Mouse (Mus musculus): ENCODE results near the gene Myh10. TPM values are rescaled to one million over a fixed set of nuclear protein-coding genes. Genes with fewer than 3 reads are reported as not detected.

Gene Myh10
- total and polyA plus RNA-seq, 3 experiments, result 0.38 to 2.7 (median 0.62) TPM

DNA sequence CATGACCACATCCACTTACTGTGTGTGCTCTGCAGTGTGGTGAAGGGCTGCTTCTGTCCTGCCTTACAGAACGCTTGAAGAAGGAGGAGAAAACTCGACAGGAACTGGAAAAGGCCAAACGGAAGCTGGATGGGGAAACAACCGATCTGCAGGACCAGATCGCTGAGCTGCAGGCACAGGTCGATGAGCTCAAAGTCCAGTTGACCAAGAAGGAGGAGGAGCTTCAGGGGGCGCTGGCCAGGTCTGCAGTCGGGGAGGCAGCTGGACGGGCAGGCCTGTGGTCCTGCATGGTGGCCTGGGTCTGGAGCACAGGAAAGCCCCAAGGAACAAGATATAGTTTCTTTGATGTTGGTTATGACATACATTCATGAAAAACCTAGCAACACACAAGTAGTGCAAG lies 100.4 kb downstream of the Myh10 start:
- no peak for DNase-seq (ENCODE audit: extremely low read depth)
- Histone ChIP-seq H3K27me3 (replicated peaks) (no peaks in the 10 kb centered on the region), H3K4me1 (ENCODE audit: control insufficient read depth in 1 of 2, insufficient read depth in 2 of 2) (0 out of 4 replicates have a peak, but pooled peaks cover 0 to 2% of the 10 kb centered on the region in 2 experiments), H3K27ac (ENCODE audit: insufficient read depth, low read depth) (no peak overlapping the region), H3K4me3 (replicated peaks in 1 of 3; ENCODE audit: low read depth in 2 of 3, low read length in 2 of 3, poor library complexity in 1 of 3) (no peak overlapping the region), H3K9me3 (replicated peaks; ENCODE audit: low read length) (no peaks in the 10 kb centered on the region), H3K4me2 (ENCODE audit: insufficient read depth, low read depth, poor library complexity, severe bottlenecking) (no peak overlapping the region), H3K9ac (ENCODE audit: insufficient read depth, low read depth) (no peak overlapping the region), H3K36me3 (replicated peaks in 1 of 2; ENCODE audit: control insufficient read depth in 1 of 2, insufficient read depth in 1 of 2, low read length in 1 of 2) (peaks cover 0 to 3% of the 10 kb centered on the region in 2 experiments), H3K79me2 (replicated peaks; ENCODE audit: control insufficient read depth, extremely low read depth, insufficient read depth, poor library complexity, severe bottlenecking) (no peaks in the 10 kb centered on the region)
- dilution Hi-C loops (cut with MboI; ENCODE audit: extremely low pct_ligation_motif_present, extremely low pct_unique_long_range_greater_than_20kb, low sequenced_read_pairs) (no loop called here), in situ Hi-C loops (cut with MboI; ENCODE audit: low pct_ligation_motif_present, low pct_unique_long_range_greater_than_20kb, low sequenced_read_pairs) (no loop called here)
- TF ChIP-seq JUND (conservative IDR thresholded peaks at IDR 0.05; ENCODE audit: low read depth, low read length) (no peak), TBP (conservative IDR thresholded peaks at IDR 0.05; ENCODE audit: low read depth, low read length) (no peak), MEF2A (IDR thresholded peaks at IDR 0.05; ENCODE audit: borderline replicate concordance, low read depth, low read length) (no peak), ELF1 (IDR thresholded peaks at IDR 0.05; ENCODE audit: low read depth, low read length) (no peak), IRF4 (IDR thresholded peaks at IDR 0.05; ENCODE audit: low read depth, low read length) (no peak), RCOR1 (conservative IDR thresholded peaks at IDR 0.05; ENCODE audit: low read depth, low read length) (no peak), MAX (IDR thresholded peaks at IDR 0.05; ENCODE audit: low read length) (no peak), UBTF (IDR thresholded peaks at IDR 0.05; ENCODE audit: low read depth, low read length) (no peak), CHD2 (IDR thresholded peaks at IDR 0.05; ENCODE audit: low read length) (no peak), USF1 (IDR thresholded peaks at IDR 0.05; ENCODE audit: low read depth, low read length) (no peak)

DNA sequence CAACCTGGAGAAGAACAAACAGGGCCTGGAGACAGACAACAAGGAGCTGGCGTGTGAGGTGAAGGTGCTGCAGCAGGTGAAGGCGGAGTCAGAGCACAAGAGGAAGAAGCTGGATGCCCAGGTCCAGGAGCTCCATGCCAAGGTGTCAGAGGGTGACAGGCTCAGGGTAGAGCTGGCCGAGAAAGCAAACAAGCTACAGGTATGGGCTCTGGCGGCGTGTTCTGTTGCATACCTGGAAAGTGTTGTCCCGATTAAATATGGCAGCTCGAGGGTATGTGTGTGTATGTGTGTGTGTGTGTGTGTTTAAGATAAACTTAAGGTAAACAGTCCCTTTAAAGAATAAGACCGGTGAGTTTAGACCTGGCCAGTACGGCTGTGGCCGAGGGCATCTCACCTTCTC lies 106.9 kb downstream of the Myh10 start:
- H3K4me2 ChIP-seq (ENCODE audit: insufficient read depth, low read depth, poor library complexity, severe bottlenecking), result no peak overlapping the region
- no peak overlapping the region for H3K4me3 ChIP-seq (replicated peaks in 1 of 3; ENCODE audit: low read depth in 2 of 3, low read length in 2 of 3, poor library complexity in 1 of 3)
- H3K79me2 ChIP-seq (replicated peaks; ENCODE audit: control insufficient read depth, extremely low read depth, insufficient read depth, poor library complexity, severe bottlenecking), result no peaks in the 10 kb centered on the region
- H3K4me1 ChIP-seq (ENCODE audit: control insufficient read depth in 1 of 2, insufficient read depth in 2 of 2), result 0 out of 4 replicates have a peak, but pooled peaks cover 0 to 2% of the 10 kb centered on the region in 2 experiments
- in situ Hi-C loops (cut with MboI; ENCODE audit: low pct_ligation_motif_present, low pct_unique_long_range_greater_than_20kb, low sequenced_read_pairs), result no loop called here
- H3K36me3 ChIP-seq (replicated peaks in 1 of 2; ENCODE audit: control insufficient read depth in 1 of 2, insufficient read depth in 1 of 2, low read length in 1 of 2), result peaks cover 0 to 10% of the 10 kb centered on the region in 2 experiments
- no peaks in the 10 kb centered on the region for H3K9me3 ChIP-seq (replicated peaks; ENCODE audit: low read length)
- H3K27me3 ChIP-seq (replicated peaks), result no peaks in the 10 kb centered on the region
- no peak overlapping the region for H3K9ac ChIP-seq (ENCODE audit: insufficient read depth, low read depth)
- dilution Hi-C loops (cut with MboI; ENCODE audit: extremely low pct_ligation_motif_present, extremely low pct_unique_long_range_greater_than_20kb, low sequenced_read_pairs), result no loop called here
- no peak for DNase-seq (ENCODE audit: extremely low read depth)
- TF ChIP-seq HCFC1 (IDR thresholded peaks at IDR 0.05; ENCODE audit: low read depth, low read length) (no peak), SIN3A (IDR thresholded peaks at IDR 0.05; ENCODE audit: low read length) (no peak), E2F4 (IDR thresholded peaks at IDR 0.05; ENCODE audit: insufficient replicate concordance, low read depth, low read length) (no peak), JUN (IDR thresholded peaks at IDR 0.05; ENCODE audit: insufficient read depth, low read depth, low read length) (no peak), ETS1 (conservative IDR thresholded peaks at IDR 0.05; ENCODE audit: low read depth, low read length) (no peak), IRF4 (IDR thresholded peaks at IDR 0.05; ENCODE audit: low read depth, low read length) (no peak), ELF1 (IDR thresholded peaks at IDR 0.05; ENCODE audit: low read depth, low read length) (no peak), MAFK (IDR thresholded peaks at IDR 0.05; ENCODE audit: insufficient replicate concordance, low read length) (no peak), JUND (conservative IDR thresholded peaks at IDR 0.05; ENCODE audit: low read depth, low read length) (no peak), ZMIZ1 (IDR thresholded peaks at IDR 0.05; ENCODE audit: low read depth, low read length) (no peak), USF1 (IDR thresholded peaks at IDR 0.05; ENCODE audit: low read depth, low read length) (no peak), TBP (conservative IDR thresholded peaks at IDR 0.05; ENCODE audit: low read depth, low read length) (no peak), MAZ (IDR thresholded peaks at IDR 0.05; ENCODE audit: low read depth, low read length) (no peak), PAX5 (IDR thresholded peaks at IDR 0.05; ENCODE audit: low read length) (no peak), ZC3H11A (IDR thresholded peaks at IDR 0.05; ENCODE audit: low read depth, low read length) (no peak), UBTF (IDR thresholded peaks at IDR 0.05; ENCODE audit: low read depth, low read length) (no peak)
- H3K27ac ChIP-seq (ENCODE audit: insufficient read depth, low read depth), result no peak overlapping the region
